Mouse (Mus musculus) heart, adult 8-10 months (tissue): ENCODE measurements at regions not wholly inside any gene's neighbourhood (a gene's known extent, or its start where the extent isn't known, plus 50 kb on each side); places are given as distances from the start of the nearest gene placed in this dataset.

Source experiments
- DNase-seq: peaks from one replicate; pipeline ENCODE4 v3.0.0; 2022; ENCODE audit warnings: low spot score

DNA sequence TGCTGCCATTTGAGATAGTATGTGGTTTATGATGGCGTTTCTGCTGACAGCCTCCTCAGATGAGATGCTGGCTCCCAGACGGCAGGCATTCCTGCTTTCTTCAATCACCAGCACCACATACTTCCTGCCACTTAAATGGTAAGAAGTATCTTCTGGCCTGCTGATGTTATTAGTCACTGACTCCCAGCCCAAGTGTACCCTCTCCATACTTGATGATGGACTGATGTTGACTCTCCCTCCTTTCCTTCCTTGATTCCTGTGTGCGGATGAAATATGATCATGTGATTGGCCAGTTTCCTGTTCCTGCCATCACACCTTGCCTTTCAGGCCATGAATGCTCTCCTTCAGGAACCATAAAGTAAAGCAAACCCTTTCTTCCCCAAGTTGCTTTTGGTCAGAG lies 50.8 kb upstream of the Rpl10-ps3 start:
- DNase-seq, result no peak

DNA sequence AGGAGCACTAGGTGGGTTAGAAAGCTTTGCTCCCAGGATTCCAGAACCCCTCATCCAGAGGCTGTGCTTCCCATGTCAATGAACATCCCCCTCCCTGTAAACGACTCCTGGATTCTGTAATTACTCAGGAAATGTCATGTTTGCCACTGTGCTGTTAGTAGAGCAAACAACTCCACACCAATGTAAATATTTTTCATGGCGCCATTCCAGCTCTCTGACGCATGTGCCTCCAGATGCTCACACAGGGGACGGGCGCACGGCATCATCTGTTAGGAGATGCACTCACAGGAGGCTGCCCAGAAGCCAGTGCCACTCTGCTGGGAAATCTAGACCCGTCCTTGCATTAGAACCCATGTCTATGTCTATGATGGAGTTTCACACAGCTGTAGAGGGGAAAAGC lies 51.3 kb upstream of the Rpl10-ps3 start:
- no peak for DNase-seq

DNA sequence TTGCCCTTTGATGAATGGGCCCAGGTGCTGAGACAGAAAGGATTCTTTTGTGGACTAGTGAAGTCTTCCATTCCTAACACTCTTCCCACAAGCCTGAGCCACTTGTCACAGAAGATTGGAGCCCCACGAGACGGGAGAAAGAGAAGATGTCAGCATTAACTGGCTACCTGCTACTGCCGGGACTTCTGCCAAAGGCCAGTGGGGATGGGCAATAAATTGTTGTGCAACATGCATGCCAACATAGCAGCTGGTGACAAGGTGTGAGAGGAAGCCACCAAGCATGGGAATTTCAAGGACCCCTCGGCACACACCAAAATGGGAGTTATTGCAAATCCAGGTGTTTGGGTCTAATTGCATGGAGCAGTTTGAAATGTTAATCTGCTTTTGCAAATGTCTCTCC lies 63.6 kb upstream of the Rpl10-ps3 start:
- DNase-seq, result no peak

DNA sequence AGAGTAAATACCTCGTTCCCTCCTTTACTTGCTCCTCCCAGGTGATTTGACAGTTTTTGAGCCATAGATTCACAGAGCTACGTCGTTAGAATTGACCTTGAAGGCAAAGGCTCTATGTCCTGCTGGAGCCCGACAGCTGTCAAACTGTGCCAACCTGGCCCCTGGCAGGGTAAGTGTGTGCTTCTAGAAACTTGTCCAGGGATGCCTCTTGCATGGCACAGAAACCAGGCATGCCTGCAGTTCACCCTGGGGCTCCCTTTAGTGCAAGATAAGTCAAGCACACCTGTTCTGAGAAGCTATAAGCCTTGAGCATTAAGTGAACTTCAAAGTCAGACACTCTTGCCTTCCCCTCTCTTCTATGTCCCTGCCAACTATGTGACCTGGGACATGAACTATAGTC lies 64.1 kb upstream of the Rpl10-ps3 start:
- no peak for DNase-seq

DNA sequence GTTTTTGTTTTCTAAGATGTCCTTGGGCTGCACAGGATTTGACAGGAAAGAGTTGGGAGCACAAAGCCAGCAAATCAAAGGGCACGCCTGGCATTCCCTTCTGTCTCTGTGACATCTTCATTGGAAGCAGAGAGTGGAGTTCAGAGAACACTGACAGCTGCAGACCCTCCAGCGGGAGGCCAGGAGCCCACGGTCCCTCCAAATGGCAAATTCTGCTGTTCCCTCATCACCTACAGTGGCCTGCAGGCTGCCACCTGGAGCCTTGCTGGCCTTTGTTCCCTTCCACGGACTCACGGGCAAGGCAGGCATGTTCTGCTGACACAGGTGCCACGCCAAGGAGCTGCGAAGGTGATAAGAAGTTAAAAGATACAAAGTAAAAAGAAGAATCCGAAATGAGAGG lies 68.2 kb upstream of the Rpl10-ps3 start:
- no peak for DNase-seq

DNA sequence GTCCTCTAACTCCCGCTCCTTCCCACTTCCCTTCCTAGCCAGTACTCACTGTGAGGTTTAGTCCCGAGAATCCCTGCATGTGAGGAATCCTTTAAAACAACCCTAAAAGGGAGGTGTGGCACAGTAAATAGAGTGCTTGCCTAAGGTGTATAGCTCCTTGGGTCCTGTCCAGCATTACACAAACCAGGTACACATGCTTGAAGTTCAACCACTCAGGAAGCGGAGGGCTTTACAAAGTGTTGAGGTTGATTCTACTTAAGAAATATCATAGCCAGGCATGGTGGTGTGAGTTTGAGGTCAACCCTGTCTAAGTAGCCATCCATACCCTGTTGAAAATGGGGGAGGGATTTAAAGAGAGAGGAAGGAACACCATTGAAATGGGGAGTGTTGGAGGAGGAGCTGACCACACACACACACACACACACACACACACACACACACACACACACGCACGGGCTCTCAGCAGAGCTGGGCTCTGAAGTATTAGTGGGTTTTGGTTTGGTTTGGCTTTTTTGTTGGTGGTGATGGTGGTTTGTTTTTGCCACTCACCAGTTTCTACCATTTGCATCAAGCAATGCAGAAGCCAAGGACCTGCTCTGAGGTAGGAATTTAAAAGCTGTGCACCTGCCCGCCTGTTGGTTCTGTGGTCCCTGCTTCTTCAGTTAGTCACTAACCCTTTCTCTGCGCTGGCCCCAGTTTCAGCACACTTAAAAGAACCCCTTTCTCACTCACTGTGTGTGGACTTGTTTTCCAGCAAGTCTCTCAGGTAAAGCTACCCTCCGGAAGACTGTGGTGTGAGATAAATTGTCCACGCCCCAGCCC lies 69.0 kb upstream of the Rpl10-ps3 start:
- DNase-seq, result no peak

DNA sequence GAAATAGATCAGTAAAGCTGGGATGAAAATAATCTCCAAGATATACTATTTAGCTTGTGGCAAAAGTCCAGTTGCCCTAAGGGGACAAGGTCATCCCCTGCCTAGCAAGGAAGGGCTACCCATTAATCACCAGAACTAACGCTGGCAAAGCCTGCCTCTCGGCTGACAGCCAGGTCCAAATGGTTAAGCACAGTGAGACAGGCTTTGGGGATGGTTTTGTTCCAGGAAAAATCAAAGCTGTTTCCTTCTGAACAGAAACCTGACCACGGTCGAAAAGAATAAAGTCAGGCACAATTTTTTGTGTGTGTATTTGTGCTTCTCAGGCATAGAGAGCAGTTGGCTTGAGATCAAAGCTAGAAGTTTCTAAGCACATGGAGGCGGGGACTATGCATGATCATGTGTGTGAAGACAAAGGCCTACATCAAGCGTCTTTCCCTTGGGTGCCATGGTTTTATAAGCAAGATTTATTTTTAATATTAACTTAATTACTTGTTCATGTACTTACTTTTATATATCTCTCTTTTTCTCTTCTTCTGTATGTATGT lies 70.1 kb upstream of the Rpl10-ps3 start:
- DNase-seq, result no peak

DNA sequence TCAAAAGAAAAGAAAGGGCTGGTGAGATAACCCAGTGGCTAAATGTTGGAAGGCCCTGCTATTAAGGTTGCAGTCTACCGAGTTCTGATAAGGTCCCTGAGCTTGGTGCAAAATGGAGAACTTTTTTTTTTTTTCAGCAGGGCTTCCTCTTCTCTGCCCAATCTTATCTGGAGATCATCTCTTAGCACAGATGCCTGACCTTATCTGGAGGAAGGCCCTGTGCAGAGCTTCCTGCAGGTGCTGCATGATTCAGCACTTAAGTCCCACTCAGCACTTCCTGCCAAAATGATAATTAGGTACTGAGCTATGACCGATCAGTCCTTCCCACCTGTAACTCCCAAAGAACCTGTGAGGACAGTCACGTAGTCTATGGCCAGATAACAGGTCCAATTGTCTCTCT lies 71.9 kb upstream of the Rpl10-ps3 start:
- no peak for DNase-seq

DNA sequence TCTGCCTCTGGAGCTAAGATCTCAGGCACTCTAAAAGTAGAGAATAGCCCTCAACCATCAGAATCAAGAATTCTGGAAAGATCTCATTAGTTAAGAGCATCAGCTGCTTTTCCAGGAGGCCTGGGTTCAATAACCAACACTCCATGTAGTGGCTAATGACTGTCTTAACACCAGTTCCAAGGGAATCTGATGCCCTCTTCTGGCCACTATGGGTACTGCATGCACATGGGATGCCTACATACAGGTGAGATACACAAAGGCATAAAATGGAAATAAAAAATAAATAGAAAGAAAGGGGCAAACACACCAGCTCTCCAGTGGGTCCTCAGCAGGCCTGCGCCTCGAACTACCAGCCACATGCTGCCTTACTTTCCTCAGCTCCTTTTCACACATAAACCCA lies 73.3 kb upstream of the Plet1 start:
- DNase-seq, result no peak

DNA sequence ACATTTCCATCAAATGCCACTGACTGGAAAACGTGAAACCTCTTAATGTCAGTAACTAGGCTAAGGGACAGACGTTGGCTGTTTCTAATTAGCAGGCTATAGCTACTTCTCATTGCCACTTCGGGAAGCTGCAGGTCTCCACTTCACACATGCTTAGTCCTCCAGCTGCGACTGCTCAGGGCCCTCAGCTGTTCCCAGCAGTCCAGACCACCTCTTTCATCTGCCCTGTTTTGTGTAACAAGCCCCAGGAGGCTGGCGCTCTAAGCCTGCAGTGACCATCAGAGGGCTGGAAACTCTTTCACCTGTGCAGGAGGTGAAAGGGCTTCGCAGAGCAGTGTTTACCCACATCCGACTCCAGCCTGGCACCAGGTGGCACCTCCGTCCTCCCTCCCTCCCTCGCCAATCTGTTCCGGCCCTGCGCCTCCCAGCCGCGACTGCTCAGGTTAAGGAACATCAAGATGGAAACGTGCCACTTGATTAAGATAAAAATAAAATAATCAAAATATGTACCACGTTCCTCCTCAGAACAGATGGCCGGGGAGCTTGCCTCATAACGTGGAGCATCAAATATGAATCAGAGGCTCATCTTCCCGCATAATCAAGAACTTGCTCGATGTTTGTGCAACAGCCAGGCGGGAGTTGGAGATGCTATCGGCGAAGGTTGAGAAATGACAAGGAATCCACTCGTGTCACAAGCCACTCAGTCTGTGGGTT lies 72.6 kb upstream of the Plet1 start:
- no peak for DNase-seq

DNA sequence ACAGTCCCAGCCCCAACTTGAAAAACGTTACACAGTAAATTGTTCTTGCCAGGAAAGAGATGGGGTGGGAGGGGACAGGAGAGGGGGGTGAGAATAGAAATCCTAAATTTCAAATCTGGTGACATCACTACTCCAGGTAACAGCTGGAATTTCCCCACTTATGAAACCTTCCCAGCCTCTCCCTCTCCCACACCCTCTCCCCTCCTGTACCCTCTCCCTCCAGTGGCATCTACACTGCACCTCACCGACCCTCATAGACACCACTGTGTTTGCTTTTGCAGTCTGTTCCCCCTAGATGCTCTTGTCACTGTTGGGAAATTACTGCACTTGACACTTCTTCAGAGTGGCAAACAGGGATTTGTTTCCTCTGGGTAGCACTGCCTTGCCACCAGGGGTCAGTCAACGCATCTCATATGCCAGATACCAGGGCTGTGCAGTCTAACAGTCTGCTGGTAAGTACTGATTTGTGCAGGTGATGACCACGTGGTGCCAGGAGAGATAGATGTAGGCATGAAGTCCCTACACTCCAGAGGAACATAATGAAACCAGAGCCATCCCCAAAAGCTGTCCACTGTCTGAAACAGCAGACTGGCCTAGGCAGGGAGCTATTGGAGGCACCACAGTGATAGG lies 68.3 kb upstream of the Plet1 start:
- DNase-seq, result no peak

DNA sequence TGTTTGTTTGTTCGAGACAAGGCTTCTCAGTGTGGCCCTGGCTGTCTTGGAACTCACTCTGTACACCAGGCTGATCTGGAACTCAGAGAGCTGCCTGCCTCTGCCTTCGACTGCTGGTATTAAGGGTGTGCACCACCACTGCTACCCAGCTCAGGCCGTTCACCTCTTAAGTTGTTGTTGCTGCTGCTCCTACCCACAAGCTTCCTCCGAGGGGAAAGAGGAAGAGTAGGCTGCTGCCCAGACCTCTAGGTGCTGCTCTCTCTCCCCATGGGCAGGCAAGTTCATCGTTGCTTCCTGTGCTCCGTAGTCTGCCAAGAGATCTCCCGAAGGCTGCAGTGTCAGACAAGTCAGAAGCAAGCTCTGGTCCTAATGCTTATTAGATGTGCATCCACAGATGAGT lies 64.2 kb upstream of the Plet1 start:
- DNase-seq, result no peak

DNA sequence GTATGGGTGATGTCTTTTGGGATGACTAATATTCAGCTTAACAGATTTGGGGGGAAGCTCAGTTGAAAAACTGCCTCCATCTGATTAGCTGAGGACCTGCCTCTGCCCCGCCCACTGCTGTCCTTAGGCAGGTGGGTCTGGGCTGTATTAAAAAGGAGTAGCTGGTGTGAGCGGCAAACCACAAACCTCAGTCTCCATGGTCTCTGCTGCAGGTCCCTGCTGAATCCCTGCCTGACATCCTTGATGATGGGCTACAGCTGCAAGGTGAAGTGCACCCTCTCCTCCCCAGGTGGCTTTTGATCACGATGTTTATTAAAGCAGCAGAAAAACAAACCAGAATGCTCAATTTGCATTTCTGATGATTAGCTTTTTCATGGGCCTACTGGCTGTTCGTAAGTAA lies 60.8 kb upstream of the Plet1 start:
- no peak for DNase-seq

DNA sequence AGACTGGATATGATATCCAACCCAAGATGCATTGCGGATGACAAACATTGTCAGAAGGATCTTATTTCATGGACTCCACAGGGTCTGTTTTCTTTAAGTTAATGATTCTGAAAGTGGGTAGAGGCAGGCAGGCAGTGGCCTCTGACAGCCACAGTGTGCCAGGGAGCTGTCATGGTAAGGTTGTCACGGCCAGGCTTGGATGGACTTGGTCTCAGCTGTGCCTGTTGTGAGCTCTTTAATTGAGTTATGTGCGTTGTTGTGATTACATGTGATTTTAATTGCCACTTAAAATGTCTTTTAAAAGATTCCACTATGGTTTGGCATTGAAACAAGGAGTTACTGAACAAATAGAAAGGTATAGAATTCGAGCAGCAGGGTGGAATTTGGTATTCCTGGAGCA lies 60.3 kb upstream of the Plet1 start:
- no peak for DNase-seq

DNA sequence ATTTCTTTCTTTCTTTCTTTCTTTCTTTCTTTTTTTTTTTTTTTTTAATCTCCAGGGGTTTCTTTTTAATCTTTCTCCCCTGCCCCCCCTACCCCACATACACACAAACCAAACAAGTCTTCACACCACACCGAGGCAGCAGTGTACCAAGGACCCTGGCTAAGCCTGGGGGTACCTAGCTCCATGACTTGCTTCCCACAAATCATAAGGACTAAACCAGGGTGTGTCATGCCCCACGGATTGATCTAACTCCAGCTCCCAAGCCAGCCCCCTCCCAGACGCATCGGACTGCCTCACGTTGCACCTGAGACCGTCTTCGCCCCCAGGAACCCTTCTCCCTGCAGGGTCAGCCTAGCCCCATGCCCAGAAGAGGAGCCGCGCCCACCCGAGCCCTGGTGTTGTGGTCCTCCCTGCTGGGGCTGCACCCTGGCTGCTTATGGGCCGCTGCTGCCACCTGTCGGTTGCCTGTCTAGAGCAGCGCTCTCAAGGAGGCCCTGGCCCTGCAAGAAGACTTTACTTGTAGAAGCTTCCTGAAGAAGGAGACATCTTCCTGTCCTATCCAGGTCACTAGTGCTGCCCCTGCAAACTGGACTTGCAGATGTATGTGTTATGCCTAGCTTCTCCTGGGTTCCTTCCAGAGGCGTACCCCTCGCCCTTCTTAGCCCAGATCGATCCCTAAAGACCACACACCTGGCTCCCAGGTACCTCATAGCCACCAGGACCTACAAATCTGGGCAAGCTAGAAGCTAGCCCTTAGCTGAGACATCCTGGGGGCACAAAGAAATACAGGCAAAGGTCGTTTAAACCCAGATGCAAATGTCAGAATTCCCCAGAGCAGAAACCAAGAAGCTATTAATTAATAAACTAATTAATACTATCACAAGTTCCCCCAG lies 56.2 kb upstream of the Plet1 start:
- DNase-seq, result peak; percentile 22

DNA sequence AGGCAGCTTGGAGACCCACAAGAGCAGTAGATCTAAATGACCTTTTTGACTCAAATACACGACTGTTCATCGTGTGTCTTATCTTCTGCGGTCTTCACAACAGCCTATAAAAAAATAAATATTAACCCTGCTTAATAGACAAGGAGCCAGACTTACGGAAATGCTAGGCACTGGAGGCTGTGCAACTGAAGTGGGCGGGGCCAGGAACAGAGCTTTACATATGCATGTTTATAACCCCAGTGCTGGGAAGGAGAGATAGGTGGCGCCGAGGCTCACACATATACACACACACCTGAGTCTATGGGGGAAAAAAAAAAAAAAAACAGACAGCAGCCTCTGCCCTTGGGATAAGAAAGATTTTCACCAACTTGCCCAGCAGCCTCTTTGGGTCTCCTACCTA lies 55.6 kb upstream of the Plet1 start:
- DNase-seq, result no peak

DNA sequence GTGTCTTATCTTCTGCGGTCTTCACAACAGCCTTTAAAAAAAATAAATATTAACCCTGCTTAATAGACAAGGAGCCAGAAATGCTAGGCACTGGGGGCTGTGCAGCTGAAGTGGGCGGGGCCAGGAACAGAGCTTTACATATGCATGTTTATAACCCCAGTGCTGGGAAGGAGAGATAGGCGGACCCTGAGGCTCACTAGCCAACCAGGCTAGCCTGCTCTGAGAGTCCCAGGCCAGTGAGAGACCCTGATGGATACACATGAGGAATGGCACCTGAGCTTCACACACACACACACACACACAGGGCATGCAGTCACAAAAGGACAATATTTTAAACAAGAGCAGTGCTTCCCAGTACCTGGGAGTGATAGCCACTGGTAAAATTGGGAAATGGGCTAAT lies 54.1 kb upstream of the Plet1 start:
- no peak for DNase-seq

DNA sequence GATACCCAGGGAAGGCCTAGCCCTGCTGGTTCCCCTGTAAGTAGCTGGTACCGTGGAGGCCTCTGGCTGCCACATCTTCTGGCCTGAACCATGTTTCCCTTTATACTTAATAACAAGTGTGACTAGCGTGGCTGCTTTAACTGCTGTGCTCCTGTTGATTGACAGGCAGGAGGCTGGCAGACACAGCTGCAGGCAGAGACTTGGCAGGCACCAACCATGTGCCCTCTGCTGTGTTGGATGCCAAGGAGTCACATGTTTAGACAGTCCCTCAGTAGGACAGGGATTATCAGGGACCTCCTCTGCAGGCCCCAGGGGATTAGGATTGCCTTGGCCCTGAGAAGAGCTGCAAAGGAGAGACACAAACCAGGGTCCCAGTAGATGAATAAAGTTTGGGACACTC lies 53.6 kb upstream of the Plet1 start:
- peak; percentile 52 for DNase-seq

DNA sequence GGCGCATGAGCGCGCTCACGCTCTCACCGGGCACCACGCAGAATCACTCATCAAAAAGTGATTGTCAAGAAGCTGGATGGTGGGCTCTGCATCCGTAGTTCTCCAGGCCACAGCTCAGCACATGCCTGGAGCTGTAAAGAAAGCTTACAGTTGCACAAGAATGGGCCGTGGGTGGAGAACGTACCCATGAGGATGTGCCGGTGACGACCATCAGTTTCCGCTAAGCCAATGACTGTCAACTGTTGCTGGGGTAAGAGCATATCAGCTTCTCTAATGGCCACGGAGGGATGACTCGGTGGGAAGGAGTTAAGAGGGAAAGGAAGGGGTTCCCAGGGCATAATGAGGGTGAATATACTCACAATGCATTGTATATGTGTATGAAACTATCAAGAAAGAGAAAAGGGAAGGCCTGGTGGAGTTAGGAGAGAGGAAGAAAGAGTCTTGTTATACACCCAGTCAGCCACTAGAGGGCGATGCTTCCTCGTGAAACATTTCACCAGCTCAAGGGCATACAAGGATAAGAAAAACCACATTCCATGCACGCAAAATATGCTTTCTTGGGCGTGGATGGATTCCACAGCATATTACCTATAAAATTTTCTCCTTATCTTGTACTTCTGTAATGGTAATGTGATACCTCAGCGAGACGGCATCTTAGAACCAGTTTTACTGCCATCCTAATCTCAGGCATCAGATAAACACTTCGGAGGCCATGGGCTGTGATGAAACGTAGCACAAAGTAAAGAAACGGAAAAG lies 50.4 kb upstream of the Plet1 start:
- peak; percentile 24 for DNase-seq
